Mouse (Mus musculus) neural tube, embryonic 13.5 days (tissue): ENCODE measurements at regions not wholly inside any gene's neighbourhood (a gene's known extent, or its start where the extent isn't known, plus 50 kb on each side); places are given as distances from the start of the nearest gene placed in this dataset.

Experiments used
- ATAC-seq: fragments of 200-750 bp; cut with Nextera tagmentation; 2 replicates; pipeline ENCODE4 v1.8.0; 2017; ENCODE audit warnings: low read depth, mild to moderate bottlenecking, moderate TSS enrichment, moderate library complexity
- H3K27ac ChIP-seq: fragments of 300-500 bp; sonication (generic); replicated peaks from 2 replicates; pipeline ENCODE4 v1.5.1; 2015; ENCODE audit warnings: moderate library complexity, mild to moderate bottlenecking, inconsistent platforms
- H3K27me3 ChIP-seq: fragments of 300-500 bp; sonication (generic); 2 replicates; pipeline ENCODE4 v1.6.1; 2015; ENCODE audit warnings: mild to moderate bottlenecking, inconsistent platforms
- H3K36me3 ChIP-seq: fragments of 300-500 bp; sonication (generic); 2 replicates; pipeline ENCODE4 v1.6.1; 2015; ENCODE audit warnings: mild to moderate bottlenecking, inconsistent platforms
- H3K4me1 ChIP-seq: fragments of 300-500 bp; sonication (generic); replicated peaks from 2 replicates; pipeline ENCODE4 v1.6.1; 2015; ENCODE audit warnings: inconsistent platforms
- H3K4me2 ChIP-seq: fragments of 300-500 bp; sonication (generic); 2 replicates; pipeline ENCODE4 v1.6.1; 2015; ENCODE audit warnings: inconsistent platforms, mild to moderate bottlenecking, moderate library complexity
- H3K4me3 ChIP-seq: fragments of 300-500 bp; sonication (generic); 2 replicates; pipeline ENCODE4 v1.5.1; 2015; ENCODE audit warnings: mild to moderate bottlenecking, inconsistent platforms
- H3K9ac ChIP-seq: fragments of 300-500 bp; sonication (generic); 2 replicates; pipeline ENCODE4 v1.6.1; 2015; ENCODE audit warnings: moderate library complexity, mild to moderate bottlenecking, inconsistent platforms
- H3K9me3 ChIP-seq: fragments of 300-500 bp; sonication (generic); 2 replicates; pipeline ENCODE4 v1.6.1; 2016; ENCODE audit warnings: inconsistent platforms
- WGBS: fragments of 180-500 bp; shearing (Covaris S2); methylation state at CpG from one replicate; pipeline ENCODE4 v1.1.7; 2015; 5-methylcytosine and 5-hydroxymethylcytosine counted together

GRCm38 (mm10) chr3:147153998-147154397, 301.8 kb downstream of the Ttll7 start:
- no peaks in the 10 kb centered on the region for H3K9me3 ChIP-seq
- no peak overlapping the region for H3K4me2 ChIP-seq
- no peak for ATAC-seq
- no peak overlapping the region for H3K4me3 ChIP-seq
- no peak overlapping the region for H3K27ac ChIP-seq
- no peak overlapping the region for H3K9ac ChIP-seq
- 70% methylated on average over 2 of the region's 2 CpGs for WGBS
- no peaks in the 10 kb centered on the region for H3K4me1 ChIP-seq
- H3K27me3 ChIP-seq, result no peaks in the 10 kb centered on the region
- no peaks in the 10 kb centered on the region for H3K36me3 ChIP-seq

- H3K4me1 ChIP-seq, result peaks cover 11% of the 10 kb centered on the region; the same call in 1 of the 2 replicates
- H3K27ac ChIP-seq, result peak overlapping the region; percentile 62
- H3K4me2 ChIP-seq, result no peak overlapping the region
- no peak overlapping the region for H3K9ac ChIP-seq
- H3K9me3 ChIP-seq, result no peaks in the 10 kb centered on the region
- 88% methylated on average over 10 of the region's 10 CpGs for WGBS
- H3K36me3 ChIP-seq, result no peaks in the 10 kb centered on the region
- no peaks in the 10 kb centered on the region for H3K27me3 ChIP-seq
- ATAC-seq, result no peak
- H3K4me3 ChIP-seq, result no peak overlapping the region
Observed at GRCm38 (mm10) chr3:147163126-147163525, 311.0 kb downstream of the Ttll7 start.

GRCm38 (mm10) chr3:147163540-147163939, 311.4 kb downstream of the Ttll7 start:
- 75% methylated on average over 5 of the region's 5 CpGs for WGBS
- Histone ChIP-seq H3K9ac (no peak overlapping the region), H3K4me3 (no peak overlapping the region), H3K27ac (peak overlapping the region; percentile 62), H3K4me1 (peaks cover 11% of the 10 kb centered on the region; the same call in 1 of the 2 replicates), H3K36me3 (no peaks in the 10 kb centered on the region), H3K9me3 (no peaks in the 10 kb centered on the region), H3K27me3 (no peaks in the 10 kb centered on the region), H3K4me2 (no peak overlapping the region)
- ATAC-seq, result no peak; the same call in 1 of the 2 replicates

GRCm38 (mm10) chr3:147164931-147165330, 312.8 kb downstream of the Ttll7 start:
- no peaks in the 10 kb centered on the region for H3K9me3 ChIP-seq
- H3K36me3 ChIP-seq, result no peaks in the 10 kb centered on the region
- H3K27me3 ChIP-seq, result no peaks in the 10 kb centered on the region
- no peak overlapping the region for H3K4me3 ChIP-seq
- WGBS, result 94% methylated on average over 6 of the region's 6 CpGs
- peaks cover 11% of the 10 kb centered on the region; the same call in 1 of the 2 replicates for H3K4me1 ChIP-seq
- no peak overlapping the region for H3K4me2 ChIP-seq
- no peak for ATAC-seq
- H3K27ac ChIP-seq, result no peak overlapping the region
- no peak overlapping the region for H3K9ac ChIP-seq

- Histone ChIP-seq H3K9ac (no peak overlapping the region), H3K4me2 (no peak overlapping the region), H3K36me3 (no peaks in the 10 kb centered on the region), H3K9me3 (no peaks in the 10 kb centered on the region), H3K4me1 (peaks cover 11% of the 10 kb centered on the region; the same call in 1 of the 2 replicates), H3K27ac (no peak overlapping the region), H3K4me3 (no peak overlapping the region), H3K27me3 (no peaks in the 10 kb centered on the region)
- 65% methylated on average over 5 of the region's 5 CpGs for WGBS
- ATAC-seq, result no peak
Observed at GRCm38 (mm10) chr3:147166555-147166954, 314.4 kb downstream of the Ttll7 start.

GRCm38 (mm10) chr3:147169215-147169614, 317.0 kb downstream of the Ttll7 start:
- H3K4me1 ChIP-seq, result no peaks in the 10 kb centered on the region
- no peak overlapping the region for H3K27ac ChIP-seq
- H3K27me3 ChIP-seq, result no peaks in the 10 kb centered on the region
- H3K4me3 ChIP-seq, result no peak overlapping the region
- no peak for ATAC-seq
- no peak overlapping the region for H3K9ac ChIP-seq
- no peaks in the 10 kb centered on the region for H3K9me3 ChIP-seq
- 87% methylated on average over 2 of the region's 2 CpGs for WGBS
- H3K36me3 ChIP-seq, result no peaks in the 10 kb centered on the region
- no peak overlapping the region for H3K4me2 ChIP-seq

- Histone ChIP-seq H3K27me3 (no peaks in the 10 kb centered on the region), H3K9me3 (no peaks in the 10 kb centered on the region), H3K36me3 (no peaks in the 10 kb centered on the region), H3K4me3 (no peak overlapping the region), H3K9ac (no peak overlapping the region), H3K27ac (no peak overlapping the region), H3K4me1 (no peaks in the 10 kb centered on the region), H3K4me2 (no peak overlapping the region)
- WGBS, result 66% methylated on average over 2 of the region's 2 CpGs
- no peak for ATAC-seq
Observed at GRCm38 (mm10) chr3:147170106-147170505, 317.9 kb downstream of the Ttll7 start.

- H3K27ac ChIP-seq, result peak overlapping the region; percentile 15; the same call in 1 of the 2 replicates
- no peaks in the 10 kb centered on the region for H3K9me3 ChIP-seq
- no peaks in the 10 kb centered on the region for H3K36me3 ChIP-seq
- no peaks in the 10 kb centered on the region for H3K27me3 ChIP-seq
- peaks cover 45% of the 10 kb centered on the region for H3K4me1 ChIP-seq
- ATAC-seq, result no peak
- 79% methylated on average over 6 of the region's 6 CpGs for WGBS
- no peak overlapping the region for H3K4me2 ChIP-seq
- no peak overlapping the region for H3K4me3 ChIP-seq
- H3K9ac ChIP-seq, result no peak overlapping the region
Observed at GRCm38 (mm10) chr3:147178746-147179145, 326.6 kb downstream of the Ttll7 start.

- H3K9me3 ChIP-seq, result no peaks in the 10 kb centered on the region
- H3K36me3 ChIP-seq, result no peaks in the 10 kb centered on the region
- no peak overlapping the region for H3K4me3 ChIP-seq
- H3K4me2 ChIP-seq, result no peak overlapping the region
- WGBS, result 48% methylated on average over 4 of the region's 4 CpGs
- peaks cover 51% of the 10 kb centered on the region for H3K4me1 ChIP-seq
- ATAC-seq, result no peak
- H3K27ac ChIP-seq, result peak overlapping the region; percentile 69
- peaks cover 5% of the 10 kb centered on the region; the same call in 1 of the 2 replicates for H3K27me3 ChIP-seq
- 0 out of 2 replicates have a peak overlapping the region, but pooled peaks have one; percentile 22 for H3K9ac ChIP-seq
Observed at GRCm38 (mm10) chr3:147180711-147181110, 328.5 kb downstream of the Ttll7 start.

- Histone ChIP-seq H3K27me3 (peaks cover 5% of the 10 kb centered on the region; the same call in 1 of the 2 replicates), H3K36me3 (no peaks in the 10 kb centered on the region), H3K9me3 (no peaks in the 10 kb centered on the region), H3K4me3 (no peak overlapping the region), H3K4me1 (peaks cover 44% of the 10 kb centered on the region), H3K27ac (peak overlapping the region; percentile 69), H3K4me2 (peak overlapping the region; percentile 38), H3K9ac (peak overlapping the region; percentile 22; the same call in 1 of the 2 replicates)
- WGBS, result under 1% methylated on average over 20 of the region's 20 CpGs
- peak; percentile 63 for ATAC-seq
Observed at GRCm38 (mm10) chr3:147181501-147182365, 329.6 kb downstream of the Ttll7 start.

GRCm38 (mm10) chr3:147182366-147182875, 330.3 kb downstream of the Ttll7 start:
- 17% methylated on average over 15 of the region's 15 CpGs for WGBS
- Histone ChIP-seq H3K27ac (peak overlapping the region; percentile 69), H3K4me1 (peaks cover 44% of the 10 kb centered on the region), H3K4me3 (no peak overlapping the region), H3K36me3 (no peaks in the 10 kb centered on the region), H3K4me2 (peak overlapping the region; percentile 38), H3K9me3 (no peaks in the 10 kb centered on the region), H3K9ac (no peak overlapping the region), H3K27me3 (peaks cover 5% of the 10 kb centered on the region; the same call in 1 of the 2 replicates)
- ATAC-seq, result peak; percentile 74

- H3K27me3 ChIP-seq, result peaks cover 5% of the 10 kb centered on the region; the same call in 1 of the 2 replicates
- peaks cover 42% of the 10 kb centered on the region for H3K4me1 ChIP-seq
- H3K27ac ChIP-seq, result no peak overlapping the region
- H3K9me3 ChIP-seq, result no peaks in the 10 kb centered on the region
- WGBS, result 64% methylated on average over 11 of the region's 11 CpGs
- no peak for ATAC-seq
- no peak overlapping the region for H3K4me2 ChIP-seq
- no peak overlapping the region for H3K4me3 ChIP-seq
- H3K36me3 ChIP-seq, result no peaks in the 10 kb centered on the region
- no peak overlapping the region for H3K9ac ChIP-seq
Observed at GRCm38 (mm10) chr3:147183656-147184290, 331.6 kb downstream of the Ttll7 start.
